Mouse (Mus musculus) spleen, postnatal 36 days (tissue): ENCODE data around the gene Zfp991.
"Not testable (repeated sequence)": the region's sequence is repeated elsewhere in the genome, so short reads cannot be mapped to it uniquely, and the experiment has no call there.

ENCODE experiments used
- DNase-seq, 2 experiments: peaks; one replicate each; pipeline ENCODE4 v3.0.0; 2022; ENCODE audit warnings: low spot score in 2 of 2, mixed read lengths in 1 of 2

Zfp991 gene

DNA sequence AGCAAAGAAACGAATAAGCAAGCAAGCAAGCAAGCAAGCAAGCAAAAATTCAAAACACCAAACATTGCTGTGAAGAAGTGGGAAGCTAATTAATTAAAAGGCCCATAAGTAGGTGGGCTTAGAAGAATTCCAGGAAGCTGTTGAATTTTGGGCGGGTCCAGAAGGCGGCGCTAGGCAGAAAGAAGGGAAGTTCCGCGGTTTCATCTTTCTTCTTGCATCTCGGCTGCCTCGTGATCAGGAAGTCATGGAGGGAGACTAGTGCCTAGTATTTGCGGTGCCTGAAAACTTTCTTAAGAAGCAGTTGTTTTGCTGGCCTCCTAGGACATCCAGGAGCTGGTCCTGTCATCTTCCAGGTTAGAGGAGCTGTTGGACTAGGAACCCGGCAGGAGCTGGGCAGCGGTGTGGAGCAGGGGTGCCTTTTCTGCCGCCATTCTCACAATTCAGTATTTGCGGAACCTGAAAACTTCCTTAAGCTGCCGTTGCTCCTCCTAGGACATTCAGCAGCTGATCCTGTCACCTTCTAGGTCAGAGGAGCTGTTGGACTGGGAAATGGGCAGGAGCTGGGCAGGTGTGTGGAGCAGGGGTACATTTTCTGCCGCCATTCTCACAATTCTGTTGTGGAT lies at the start of gene Zfp991:
Gene Zfp991 (plus strand): TSS at position 202 of the 623 bp plus-strand sequence.
- DNase-seq, result not testable (repeated sequence)

DNA sequence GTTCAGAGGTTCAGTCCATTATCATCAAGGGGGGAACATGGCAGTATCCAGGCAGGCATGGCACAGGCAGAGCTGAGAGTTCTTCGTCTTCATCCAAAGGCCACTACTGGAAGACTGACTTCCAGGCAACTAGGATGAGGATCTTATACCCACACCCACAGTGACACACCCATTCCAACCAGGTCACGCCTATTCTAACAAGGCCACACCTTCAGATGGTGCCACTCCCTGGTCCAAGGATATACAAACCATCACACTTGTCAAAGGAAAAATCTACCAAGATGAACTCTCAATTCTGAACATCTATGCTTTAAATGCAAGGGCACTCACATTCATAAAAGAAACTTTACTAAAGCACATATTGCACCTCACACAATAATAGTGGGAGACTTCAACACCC lies 36.2 kb upstream of the Zfp991 start:
- not testable (repeated sequence) for DNase-seq

DNA sequence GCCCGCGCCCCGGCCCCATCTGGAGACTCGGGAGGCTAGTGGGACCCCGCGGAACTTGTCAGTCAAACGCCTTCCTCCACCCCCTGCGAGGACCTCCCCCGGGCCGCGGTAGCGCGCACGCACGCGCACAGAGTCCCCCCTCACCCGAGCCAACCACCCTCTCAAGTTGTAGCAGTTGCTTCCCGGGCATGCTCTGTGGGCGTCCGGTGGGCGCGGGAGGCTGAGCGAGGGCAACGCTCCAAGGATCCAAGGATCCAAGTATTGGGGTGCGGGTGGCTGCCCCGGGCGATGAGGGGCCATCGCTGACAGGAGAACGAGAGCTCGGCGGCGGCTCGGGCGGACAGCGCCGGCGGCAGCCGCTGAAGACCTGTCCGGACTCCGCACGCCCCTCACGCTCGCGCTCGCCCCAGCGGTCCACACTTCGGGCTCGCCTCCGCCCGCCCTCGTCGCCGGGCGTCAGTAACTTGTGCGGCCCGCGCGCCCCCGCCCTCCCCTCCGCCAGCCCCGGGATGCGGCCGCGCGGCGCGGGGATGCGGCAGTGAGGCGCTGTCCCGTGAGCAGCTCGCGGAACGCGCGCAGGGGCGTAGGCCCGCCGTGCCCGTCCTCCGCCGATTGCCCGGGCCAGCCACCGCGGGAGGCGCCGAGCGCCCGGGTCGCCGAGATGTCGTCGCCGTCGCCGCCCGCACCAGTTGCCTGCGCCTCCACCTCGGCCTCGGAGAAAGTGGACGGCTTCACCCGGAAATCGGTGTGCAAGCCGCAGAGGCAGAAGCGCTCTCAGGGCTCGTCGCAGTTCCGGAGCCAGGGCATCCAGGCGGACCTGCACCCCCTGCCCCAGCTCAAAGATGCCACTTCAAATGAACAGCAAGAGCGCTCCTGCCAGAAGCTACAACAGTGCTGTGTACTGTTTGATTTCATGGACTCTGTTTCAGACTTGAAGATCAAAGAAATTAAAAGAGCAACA lies 29.9 kb upstream of the Zfp991 start:
- DNase-seq, result not testable (repeated sequence)

DNA sequence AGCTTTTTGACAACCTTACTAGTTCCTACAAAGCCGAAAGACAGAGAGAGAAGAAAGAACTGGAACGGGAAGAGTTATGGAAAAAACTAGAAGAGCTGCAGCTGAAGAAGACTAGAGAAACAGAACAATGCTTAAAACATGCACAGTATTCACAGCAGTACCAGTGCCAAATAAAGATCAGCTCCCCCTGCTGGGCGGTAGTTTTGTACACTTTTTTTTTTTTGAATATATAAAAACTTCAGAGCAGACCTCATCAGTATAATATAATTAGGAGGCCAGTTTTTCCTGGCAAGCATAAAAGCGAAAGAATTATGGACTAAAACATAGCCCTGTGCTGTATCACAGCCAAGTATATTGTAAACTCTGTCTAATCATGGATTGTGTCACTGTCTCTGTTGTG lies 28.0 kb upstream of the Zfp991 start:
- not testable (repeated sequence) for DNase-seq

DNA sequence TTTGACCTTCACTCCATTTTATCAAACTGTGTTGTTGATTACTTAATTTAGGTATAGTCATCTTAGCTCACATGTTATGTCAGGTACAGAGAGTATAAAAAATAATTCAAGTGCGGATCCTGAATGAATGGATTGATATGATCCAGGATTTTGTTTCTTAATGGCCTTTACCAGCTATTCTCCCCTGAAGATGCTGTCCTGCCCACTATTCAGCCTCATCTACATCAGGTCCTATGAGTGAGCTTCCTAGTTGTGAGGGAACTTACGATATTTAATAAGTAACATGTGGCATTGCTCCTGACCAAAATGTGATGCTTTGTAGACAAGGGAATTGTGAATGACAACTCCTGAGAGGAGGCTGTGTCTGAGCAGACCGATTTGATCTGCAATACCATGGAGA lies 14.0 kb upstream of the Zfp991 start:
- DNase-seq, result not testable (repeated sequence)

DNA sequence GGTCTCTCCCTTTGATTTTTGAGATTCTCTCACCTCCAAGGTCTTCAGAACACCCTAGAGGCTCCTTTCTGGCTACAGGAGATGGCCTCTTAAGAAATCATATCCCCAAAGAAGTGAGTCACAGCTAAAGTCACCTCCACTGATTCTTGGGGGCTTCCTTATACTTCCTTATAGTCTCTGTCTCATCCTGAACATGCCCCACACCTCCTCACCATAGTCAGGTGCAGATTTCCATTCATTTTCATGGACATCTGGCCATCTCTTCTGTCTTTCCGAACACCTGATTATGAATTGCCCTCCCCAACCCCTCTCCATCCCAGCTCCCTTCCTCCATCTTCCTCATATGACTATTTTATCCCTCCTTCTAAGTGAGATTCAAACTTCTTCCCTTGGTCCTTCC lies 9.6 kb upstream of the Zfp991 start:
- DNase-seq, result not testable (repeated sequence)

DNA sequence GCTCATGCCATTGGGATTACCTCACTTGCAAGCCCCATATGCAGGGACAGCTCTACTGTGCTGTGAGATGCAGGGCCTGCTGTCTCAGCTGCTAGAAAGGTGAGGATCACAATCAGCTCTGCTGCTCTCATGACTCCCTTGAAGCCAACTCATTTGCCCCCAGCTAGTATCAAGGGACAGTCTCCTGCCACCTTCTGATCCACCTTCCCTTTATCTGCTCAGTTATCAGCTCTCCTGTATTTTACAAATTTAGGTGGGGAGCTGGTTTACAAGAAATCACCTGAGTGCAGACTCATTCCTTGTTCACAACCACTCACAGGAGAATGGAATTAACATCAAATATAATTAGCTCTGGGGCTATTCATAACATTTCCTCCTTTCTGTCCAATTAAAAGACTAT lies 8.0 kb upstream of the Zfp991 start:
- DNase-seq, result not testable (repeated sequence)

DNA sequence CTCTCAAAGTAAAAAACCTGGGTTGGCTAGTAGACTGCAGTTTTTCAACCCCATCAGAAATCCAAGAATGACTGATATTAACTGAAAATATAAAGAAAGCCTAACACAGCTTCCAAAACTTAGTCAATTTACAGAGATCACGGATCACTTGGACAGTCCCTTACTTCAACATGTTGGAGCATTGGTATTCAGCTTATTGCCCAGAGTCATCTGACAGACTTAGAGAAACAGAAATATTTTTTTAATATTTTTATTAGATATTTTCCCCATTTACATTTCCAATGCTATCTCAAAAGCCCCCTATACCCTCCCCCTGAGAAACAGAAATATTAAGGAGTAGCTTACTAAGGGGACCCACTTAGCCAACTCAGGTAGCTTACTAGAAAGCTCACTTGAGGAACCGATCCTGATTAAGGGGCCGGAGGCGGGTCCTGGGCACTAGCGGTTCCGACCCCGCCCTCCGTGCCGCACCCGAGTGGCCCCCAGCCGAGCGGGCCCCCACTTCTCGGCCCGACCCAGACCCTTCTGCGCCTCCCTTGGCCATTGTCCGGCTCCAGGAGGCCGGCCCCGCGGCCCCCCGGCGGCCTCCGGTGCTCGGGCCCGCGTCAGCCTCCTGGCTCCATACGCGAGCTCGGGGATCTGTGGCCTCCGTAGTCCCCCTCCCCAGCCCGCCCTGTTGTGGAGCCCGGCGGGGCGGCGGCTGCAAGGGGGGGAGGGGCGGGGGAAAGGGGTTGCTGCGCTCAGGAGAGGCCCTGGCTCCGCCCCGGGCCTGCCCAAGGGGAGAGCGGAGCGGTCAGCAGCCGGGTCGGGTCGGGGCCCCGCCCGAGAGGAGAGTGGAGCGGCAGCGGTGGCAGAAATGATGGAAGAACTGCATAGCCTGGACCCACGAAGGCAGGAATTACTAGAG lies 7.2 kb upstream of the Zfp991 start:
- not testable (repeated sequence) for DNase-seq

DNA sequence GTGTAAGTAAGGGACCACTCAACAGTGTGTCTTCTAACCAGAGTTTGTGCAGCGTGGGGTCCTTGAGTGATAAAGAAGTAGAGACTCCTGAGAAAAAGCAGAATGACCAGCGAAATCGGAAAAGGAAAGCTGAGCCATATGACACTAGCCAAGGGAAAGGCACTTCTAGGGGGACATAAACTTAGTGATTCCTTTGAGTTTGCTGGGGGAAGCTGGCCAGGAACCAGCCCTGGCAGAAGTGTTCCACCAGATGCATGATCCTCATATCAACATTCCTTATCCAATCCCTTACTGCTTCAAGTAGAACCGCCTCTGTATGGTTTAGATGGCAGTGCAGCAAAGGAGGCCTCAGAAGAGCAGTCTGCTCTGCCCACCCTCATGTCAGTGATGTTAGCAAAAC lies 6.5 kb upstream of the Zfp991 start:
- DNase-seq, result not testable (repeated sequence)

DNA sequence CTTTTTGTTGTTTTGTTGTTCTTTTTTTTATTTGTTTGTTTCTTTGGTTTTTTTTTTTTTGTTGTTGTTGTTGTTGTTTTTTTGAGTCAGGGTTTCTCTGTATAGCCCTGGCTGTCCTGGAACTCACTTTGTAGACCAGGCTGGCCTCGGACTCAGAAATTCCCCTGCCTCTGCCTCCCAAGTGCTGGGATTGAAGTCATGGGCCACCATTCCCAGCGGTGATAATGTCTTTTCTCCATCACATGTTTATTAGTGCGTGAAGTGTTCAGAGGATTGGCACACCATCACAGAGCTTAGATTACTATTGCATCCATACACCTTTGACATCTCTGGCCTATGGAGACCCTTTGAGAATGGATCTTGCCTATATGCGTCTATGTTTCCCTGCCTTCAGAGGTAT lies 6.0 kb upstream of the Zfp991 start:
- not testable (repeated sequence) for DNase-seq

DNA sequence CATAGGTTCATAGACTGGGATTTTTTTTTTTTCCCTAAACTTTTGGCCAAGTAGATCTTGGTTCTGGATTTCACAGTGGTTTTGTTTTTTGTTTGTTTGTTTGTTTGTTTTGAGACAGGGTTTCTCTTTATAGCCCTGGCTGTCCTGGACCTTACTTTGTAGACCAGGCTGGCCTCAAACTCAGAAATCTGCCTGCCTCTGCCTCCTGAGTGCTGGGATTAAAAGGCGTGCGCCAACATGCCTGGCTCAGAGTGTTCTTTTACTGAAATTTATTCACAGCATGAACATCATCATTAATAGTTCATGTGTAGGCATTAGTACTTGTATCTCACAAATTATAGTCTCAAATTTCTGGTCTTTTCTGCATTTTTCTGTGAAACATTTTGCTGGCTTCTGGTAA lies 5.4 kb upstream of the Zfp991 start:
- not testable (repeated sequence) for DNase-seq

DNA sequence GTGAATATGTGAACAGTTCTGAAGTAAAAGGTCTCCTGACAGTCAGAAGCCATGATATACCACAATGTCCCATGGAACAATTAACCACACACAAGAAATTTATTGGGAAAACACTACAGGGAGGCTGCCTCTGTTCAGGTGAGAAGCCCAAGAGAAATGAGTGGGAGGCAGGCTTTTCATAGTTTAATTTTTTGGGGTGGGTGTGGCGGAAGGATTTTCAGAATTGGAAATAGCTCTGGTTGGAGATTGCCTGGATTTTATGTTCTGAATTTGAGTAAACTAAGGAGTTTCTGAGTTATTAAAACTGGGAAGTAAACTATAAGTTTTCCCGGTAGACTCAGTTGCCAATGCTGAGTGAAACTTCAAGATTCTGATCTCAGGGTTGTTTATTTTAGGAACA lies 4.7 kb upstream of the Zfp991 start:
- not testable (repeated sequence) for DNase-seq

DNA sequence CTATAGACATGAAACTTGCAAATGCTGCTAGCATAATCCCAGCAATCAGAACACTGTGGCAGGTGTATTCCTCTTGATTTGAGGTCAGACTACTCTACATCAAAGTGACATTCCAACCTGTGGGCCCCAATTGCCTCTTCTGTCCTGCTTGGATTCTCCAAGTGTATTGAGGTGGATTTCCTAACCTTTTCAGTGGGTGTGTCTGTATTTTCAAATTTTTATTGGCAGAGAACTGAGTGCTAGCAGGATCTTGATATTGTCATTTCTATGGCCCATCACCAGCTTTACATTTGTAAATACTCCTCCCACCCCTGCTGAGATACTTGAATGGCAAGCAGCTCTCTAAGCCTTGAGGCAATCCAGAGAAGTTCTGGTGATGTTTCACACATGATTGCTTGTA lies 3.7 kb upstream of the Zfp991 start:
- not testable (repeated sequence) for DNase-seq

DNA sequence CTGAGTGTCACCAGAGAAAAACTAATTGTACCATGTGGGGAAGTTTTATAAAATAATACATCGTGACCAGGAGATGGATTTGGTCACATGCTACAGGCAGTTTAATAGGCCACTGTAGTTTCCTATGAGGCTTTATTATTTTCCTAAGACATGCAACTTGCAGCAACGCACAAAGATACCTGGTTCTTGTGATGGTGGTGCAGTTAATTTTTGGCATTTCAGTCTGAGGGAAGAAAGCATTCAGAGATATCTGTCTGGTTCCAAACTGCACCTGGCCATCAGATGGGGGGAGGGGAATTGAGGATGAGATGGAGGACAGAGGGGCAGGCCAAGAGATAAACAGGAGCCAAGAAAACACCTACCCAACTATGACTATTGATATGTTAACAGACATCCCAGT lies 1.8 kb downstream of the Zfp991 start:
- not testable (repeated sequence) for DNase-seq

DNA sequence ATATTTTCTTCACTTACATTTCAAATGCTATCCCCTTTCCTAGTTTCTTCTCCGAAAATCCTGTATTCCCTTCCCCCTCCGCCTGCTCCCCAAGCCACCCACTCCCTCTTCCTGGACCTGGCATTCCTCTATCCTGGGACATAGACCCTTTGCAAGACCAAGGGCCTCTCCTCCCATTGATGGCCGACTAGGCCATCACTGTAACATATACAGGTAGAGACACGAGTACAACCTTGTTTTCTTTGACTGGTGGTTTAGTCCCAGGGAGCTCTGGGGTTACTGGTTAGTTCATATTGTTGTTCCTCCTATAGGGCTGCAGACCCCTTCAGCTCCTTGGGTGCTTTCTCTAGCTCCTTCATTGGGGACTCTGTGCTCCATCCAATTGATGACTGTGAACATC lies 9.9 kb downstream of the Zfp991 start:
- DNase-seq, result not testable (repeated sequence)

DNA sequence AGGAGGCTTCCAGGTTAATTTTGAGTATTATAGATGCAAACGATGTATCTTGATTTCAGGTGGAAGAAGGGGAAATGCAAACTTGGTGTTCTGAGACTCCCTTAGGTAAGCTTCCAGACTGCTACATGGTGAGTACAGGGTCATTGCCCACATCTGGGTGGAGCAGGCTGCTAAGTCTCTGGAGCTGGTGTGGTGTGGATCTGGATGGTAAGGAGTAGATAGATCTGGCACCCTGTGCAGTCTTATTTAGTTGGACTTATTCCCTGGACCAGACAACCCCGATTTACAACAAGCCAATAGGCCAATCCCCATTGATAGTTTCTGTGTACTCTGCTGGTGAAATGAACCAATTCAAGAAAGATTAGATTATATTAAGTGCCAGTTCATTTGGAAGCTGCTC lies 33.4 kb downstream of the Zfp991 start:
- not testable (repeated sequence) for DNase-seq

DNA sequence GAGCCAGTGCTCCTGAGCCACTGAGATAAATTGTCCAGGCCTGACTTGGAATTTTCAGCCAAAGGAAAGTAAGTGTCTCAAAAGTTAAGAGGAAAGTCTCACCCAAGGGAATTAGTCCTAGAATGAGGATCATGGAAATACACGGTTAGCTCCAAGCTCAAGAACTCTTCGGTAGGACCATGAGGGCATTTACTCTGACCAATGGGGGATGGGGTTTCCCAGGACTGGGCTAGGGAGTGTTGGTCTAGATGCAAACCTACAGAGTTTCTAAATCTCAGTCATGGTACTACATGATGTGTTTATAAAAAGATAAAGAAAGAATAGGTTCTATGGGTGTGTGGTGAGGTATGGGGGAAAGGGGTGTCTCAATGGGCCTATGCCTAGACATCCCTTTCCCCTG lies 38.7 kb downstream of the Zfp991 start:
- DNase-seq, result not testable (repeated sequence)

DNA sequence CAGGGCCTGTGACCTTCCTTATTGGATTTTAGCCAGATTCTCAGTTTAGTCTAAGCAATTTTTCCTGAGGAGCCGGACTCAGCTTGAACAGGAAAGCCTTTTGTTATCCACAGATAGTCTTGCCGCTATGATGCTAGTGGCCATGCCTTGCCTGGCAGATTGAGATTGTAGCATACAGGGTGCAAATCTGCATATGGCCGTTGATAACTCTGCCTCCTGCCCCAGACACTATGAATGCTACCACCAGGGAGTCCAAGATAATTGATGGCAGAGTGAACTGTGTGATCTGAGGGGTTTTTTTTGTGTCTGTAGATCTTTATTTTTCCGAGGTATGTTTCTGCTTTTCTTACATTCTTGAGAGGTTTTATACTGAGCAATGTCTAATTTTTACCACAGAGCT lies 39.7 kb downstream of the Zfp991 start:
- DNase-seq, result not testable (repeated sequence)

DNA sequence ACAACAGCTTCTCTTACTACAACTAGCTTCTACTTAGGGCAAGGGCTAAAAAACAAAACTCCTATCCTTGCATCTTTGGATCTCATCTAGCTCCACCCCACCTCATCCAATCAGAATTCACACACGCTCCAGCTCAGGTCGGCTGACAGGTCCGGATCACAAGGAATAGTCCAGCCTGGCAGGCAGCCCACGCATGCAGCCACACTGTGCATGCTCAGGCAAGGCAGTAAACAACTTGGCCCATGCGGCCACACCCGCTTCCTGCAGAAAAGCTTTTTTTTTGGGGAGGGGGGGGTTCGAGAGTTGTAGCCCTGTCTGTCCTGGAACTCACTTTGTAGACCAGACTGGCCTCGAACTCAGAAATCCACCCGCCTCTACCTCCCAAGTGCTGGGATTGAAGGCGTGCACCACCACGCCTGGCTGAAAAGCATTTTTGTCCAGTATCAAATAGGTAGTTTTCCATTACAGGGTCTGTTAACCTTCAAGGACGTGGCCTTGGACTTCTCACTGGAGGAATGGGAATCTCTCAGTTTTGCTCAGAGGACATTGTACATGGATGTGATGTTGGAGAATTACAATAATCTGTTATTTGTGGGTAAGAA lies 44.5 kb downstream of the Zfp991 start:
- DNase-seq, result not testable (repeated sequence)

DNA sequence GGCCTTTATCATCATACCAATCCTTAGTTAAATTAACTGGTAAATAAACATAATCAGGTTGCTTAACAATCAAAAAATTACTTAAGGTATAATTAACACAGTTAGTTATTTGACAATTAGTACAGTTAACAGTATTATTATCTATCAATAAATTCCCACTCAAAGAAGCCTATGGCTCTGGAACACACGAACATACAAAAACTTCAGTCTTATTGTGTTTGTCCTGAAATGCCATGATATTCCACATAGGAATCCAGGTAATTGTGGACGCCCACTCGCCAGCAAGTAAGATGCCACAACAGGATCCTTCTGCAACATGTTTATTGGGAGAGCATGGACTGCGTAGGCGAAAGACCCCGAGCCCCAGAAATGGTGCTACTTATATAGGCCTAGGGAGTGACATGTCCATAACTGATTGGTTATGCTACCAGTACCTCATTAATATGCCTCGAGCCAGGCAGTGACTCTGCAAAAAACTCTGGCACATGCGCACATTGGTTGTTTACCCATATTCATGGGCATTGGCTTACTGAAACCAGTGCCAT lies 49.4 kb downstream of the Zfp991 start:
- DNase-seq, result not testable (repeated sequence)
